Mouse (Mus musculus) right cerebral cortex, adult 2 months (tissue): ENCODE measurements around the gene Eno1.

Experiments
- DNase-seq, 2 experiments: peaks; one replicate each; pipeline ENCODE4 v3.0.0; 2021 to 2022; ENCODE audit warnings: low spot score in 2 of 2

The Eno1 gene

GRCm38 (mm10) chr4:150226818-150227688 is 9.5 kb upstream of the Eno1 start:
- DNase-seq, result peak; percentile 46 to 56

GRCm38 (mm10) chr4:150228581-150229348 is 7.8 kb upstream of the Eno1 start:
- no peak for DNase-seq

- DNase-seq, result no peak
Observed at GRCm38 (mm10) chr4:150229747-150230390, 6.7 kb upstream of the Eno1 start.

GRCm38 (mm10) chr4:150230460-150231407 is 5.8 kb upstream of the Eno1 start:
- DNase-seq, result peak; percentile 79 to 81

GRCm38 (mm10) chr4:150231871-150232270 is 4.7 kb upstream of the Eno1 start:
- DNase-seq, result peak in 1 of 2 experiments; percentile 44

- DNase-seq, result peak in 1 of 2 experiments; percentile 53
Observed at GRCm38 (mm10) chr4:150234599-150235327, 1.8 kb upstream of the Eno1 start.

- no peak for DNase-seq
Observed at GRCm38 (mm10) chr4:150235585-150235984, 936 bp upstream of the Eno1 start.

- no peak for DNase-seq
Observed at GRCm38 (mm10) chr4:150236031-150236430, 490 bp upstream of the Eno1 start.

GRCm38 (mm10) chr4:150237636-150238361 is 1.3 kb downstream of the Eno1 start:
- no peak for DNase-seq

- no peak for DNase-seq
Observed at GRCm38 (mm10) chr4:150238433-150239086, 2.0 kb downstream of the Eno1 start.

GRCm38 (mm10) chr4:150239087-150239480 is 2.6 kb downstream of the Eno1 start:
- DNase-seq, result no peak

GRCm38 (mm10) chr4:150239503-150239902 is 3.0 kb downstream of the Eno1 start:
- DNase-seq, result no peak

GRCm38 (mm10) chr4:150239951-150240368 is 3.4 kb downstream of the Eno1 start:
- peak; percentile 77 to 82 for DNase-seq

GRCm38 (mm10) chr4:150240381-150240886 is 3.9 kb downstream of the Eno1 start:
- DNase-seq, result no peak

GRCm38 (mm10) chr4:150241708-150242107 is 5.2 kb downstream of the Eno1 start:
- DNase-seq, result no peak

GRCm38 (mm10) chr4:150242745-150243144 is 6.2 kb downstream of the Eno1 start:
- DNase-seq, result no peak

GRCm38 (mm10) chr4:150245876-150246275 is 9.4 kb downstream of the Eno1 start:
- DNase-seq, result no peak

- peak; percentile 79 to 82 for DNase-seq
Observed at GRCm38 (mm10) chr4:150248009-150248408, 11.5 kb downstream of the Eno1 start.

GRCm38 (mm10) chr4:150248917-150249316 is 12.4 kb downstream of the Eno1 start:
- no peak for DNase-seq
